Mouse (Mus musculus): ENCODE results near the gene Ccn6. TPM values are rescaled to one million over a fixed set of nuclear protein-coding genes. Genes with fewer than 3 reads are reported as not detected.

Ccn6 gene
- polyA plus RNA-seq, 1 experiment from 2014 or later = 0.31 TPM

DNA sequence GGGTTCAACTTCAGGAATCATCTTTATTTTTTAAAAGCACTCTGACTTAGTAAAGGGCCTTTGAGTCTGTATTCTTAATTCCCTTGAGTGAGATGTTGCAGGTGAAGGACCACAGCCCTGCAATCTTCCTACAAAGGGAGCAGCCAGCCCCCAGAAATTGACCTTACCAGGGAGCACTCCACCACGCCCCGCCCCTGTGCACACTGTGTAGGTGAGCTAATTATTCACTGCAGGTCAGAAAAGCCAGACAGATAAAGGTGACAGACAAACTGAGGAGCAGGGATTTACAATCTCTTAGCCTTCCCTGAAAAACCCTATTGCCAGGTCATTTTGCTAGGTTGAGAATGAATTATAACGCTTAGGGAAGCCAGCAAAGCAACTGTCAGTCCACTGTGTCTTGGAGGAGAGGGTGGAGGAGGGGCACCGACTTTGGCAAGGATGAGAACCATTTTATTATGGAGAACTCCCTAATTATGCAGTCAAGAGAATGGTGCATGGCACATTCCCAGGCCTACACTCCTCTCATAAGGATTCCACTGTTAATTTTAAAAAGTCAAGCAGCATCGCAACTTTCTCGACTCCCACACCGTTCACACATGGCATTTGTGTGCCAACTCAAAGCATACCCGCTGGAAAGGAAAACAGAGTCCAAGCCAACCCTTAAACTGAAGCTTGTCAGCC is 21.4 kb upstream of the Ccn6 start:
- H3K27ac ChIP-seq (ENCODE audit: low read depth, low read length) = no peak overlapping the region

DNA sequence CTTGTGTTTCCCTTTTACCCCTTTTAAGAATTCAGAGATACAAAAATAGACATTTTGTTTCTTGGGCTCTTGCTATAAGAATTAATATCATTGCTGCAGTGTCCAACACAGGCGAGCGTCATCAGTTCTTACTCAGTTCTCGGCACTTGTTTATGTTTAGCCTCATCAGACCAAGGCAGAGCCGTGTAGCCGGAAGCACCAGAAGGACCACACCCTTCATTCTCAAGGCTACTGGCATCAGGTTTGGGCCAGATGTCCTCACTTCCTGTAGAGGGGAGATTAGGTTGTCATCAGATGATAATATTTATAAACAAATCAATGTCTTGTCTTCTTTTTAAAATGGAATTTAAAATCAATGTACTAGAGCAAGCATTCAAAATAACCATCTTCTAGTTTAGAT is 13.4 kb upstream of the Ccn6 start:
- no peaks in the 10 kb centered on the region for H3K27me3 ChIP-seq (ENCODE audit: control insufficient read depth, insufficient read depth, low read length)
- ATAC-seq (ENCODE audit: low FRiP score) (no peak), DNase-seq (ENCODE audit: low spot score) (no peak)
- 88% methylated on average over 5 of the region's 5 CpGs for WGBS
- H3K9ac ChIP-seq (ENCODE audit: low read depth, low read length) = no peak overlapping the region
- peaks cover 5% of the 10 kb centered on the region; the same call in 1 of the 2 replicates for H3K4me1 ChIP-seq (replicated peaks; ENCODE audit: control insufficient read depth, insufficient read depth, low read length)
- H3K4me2 ChIP-seq (replicated peaks; ENCODE audit: low read depth, low read length) = no peak overlapping the region
- H3K27ac ChIP-seq (ENCODE audit: low read depth, low read length) = no peak overlapping the region
- H3K4me3 ChIP-seq (ENCODE audit: low read depth, low read length) = no peak overlapping the region
- H3K36me3 ChIP-seq (ENCODE audit: control insufficient read depth, insufficient read depth, low read length) = no peaks in the 10 kb centered on the region
- H3K9me3 ChIP-seq (ENCODE audit: control insufficient read depth, low read length) = no peaks in the 10 kb centered on the region

More for the DNA sequence above, 21.4 kb upstream of the Ccn6 start:
- WGBS = 88% methylated on average over 8 of the region's 8 CpGs
- Histone ChIP-seq H3K9me3 (ENCODE audit: control insufficient read depth, low read length) (no peaks in the 10 kb centered on the region), H3K9ac (ENCODE audit: low read depth, low read length) (no peak overlapping the region), H3K4me1 (replicated peaks; ENCODE audit: control insufficient read depth, insufficient read depth, low read length) (no peaks in the 10 kb centered on the region), H3K4me2 (replicated peaks; ENCODE audit: low read depth, low read length) (no peak overlapping the region), H3K27me3 (ENCODE audit: control insufficient read depth, insufficient read depth, low read length) (no peaks in the 10 kb centered on the region), H3K36me3 (ENCODE audit: control insufficient read depth, insufficient read depth, low read length) (no peaks in the 10 kb centered on the region), H3K4me3 (ENCODE audit: low read depth, low read length) (no peak overlapping the region)
- ATAC-seq (ENCODE audit: low FRiP score) = no peak
- DNase-seq (ENCODE audit: low spot score) = no peak

DNA sequence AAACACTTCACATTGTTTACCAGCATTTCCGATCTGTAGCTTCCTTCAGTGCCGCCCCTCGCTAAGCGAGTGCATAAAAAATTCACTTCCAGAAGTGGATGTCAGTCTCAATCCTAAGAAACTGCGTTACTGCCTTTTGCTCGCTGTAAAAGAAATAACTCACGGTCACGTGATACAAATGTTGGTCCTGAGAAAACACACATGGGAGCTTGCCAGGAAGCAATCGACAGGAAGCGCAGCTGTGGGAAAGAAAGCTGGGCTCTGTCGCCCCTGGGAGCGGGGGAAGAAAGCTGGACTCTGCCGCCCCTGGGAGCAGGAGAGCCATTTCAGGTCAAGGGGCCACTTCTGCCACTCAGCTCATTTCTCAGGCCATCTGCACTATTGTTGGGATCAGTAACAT is 9.5 kb upstream of the Ccn6 start:
- H3K27me3 ChIP-seq (ENCODE audit: control insufficient read depth, insufficient read depth, low read length) = no peaks in the 10 kb centered on the region
- H3K4me2 ChIP-seq (replicated peaks; ENCODE audit: low read depth, low read length) = no peak overlapping the region
- H3K4me1 ChIP-seq (replicated peaks; ENCODE audit: control insufficient read depth, insufficient read depth, low read length) = peaks cover 5% of the 10 kb centered on the region; the same call in 1 of the 2 replicates
- H3K36me3 ChIP-seq (ENCODE audit: control insufficient read depth, insufficient read depth, low read length) = no peaks in the 10 kb centered on the region
- H3K9ac ChIP-seq (ENCODE audit: low read depth, low read length) = no peak overlapping the region; the same call in 1 of the 2 replicates
- H3K4me3 ChIP-seq (ENCODE audit: low read depth, low read length) = no peak overlapping the region
- peak overlapping the region; percentile 64; the same call in 1 of the 2 replicates for H3K27ac ChIP-seq (ENCODE audit: low read depth, low read length)
- 42% methylated on average over 13 of the region's 13 CpGs for WGBS
- DNase-seq (ENCODE audit: low spot score) (peak; percentile 45), ATAC-seq (ENCODE audit: low FRiP score) (no peak)
- no peaks in the 10 kb centered on the region for H3K9me3 ChIP-seq (ENCODE audit: control insufficient read depth, low read length)

DNA sequence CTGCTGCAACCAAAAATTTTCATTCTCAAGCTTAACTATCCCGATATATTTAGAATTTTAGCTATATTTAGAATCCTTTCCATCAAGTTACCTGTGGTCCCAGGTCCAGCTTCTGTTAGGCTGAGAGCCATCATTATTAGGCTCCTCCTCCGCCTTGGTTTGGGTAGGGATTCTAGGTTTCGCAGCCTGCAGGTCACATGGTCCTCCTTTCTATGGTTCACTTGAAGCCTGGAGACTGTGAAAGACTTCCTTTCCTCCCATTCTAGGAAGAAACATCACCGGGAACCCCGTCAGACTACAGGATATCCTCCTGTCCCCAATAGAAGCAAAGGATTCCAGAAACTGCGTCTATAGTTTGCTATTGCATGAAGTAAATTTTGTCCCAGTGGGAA is 8.9 kb upstream of the Ccn6 start:
- H3K27me3 ChIP-seq (ENCODE audit: control insufficient read depth, insufficient read depth, low read length) = no peaks in the 10 kb centered on the region
- ATAC-seq (ENCODE audit: low FRiP score) = no peak
- H3K4me3 ChIP-seq (ENCODE audit: low read depth, low read length) = no peak overlapping the region
- no peaks in the 10 kb centered on the region for H3K9me3 ChIP-seq (ENCODE audit: control insufficient read depth, low read length)
- peaks cover 5% of the 10 kb centered on the region; the same call in 1 of the 2 replicates for H3K4me1 ChIP-seq (replicated peaks; ENCODE audit: control insufficient read depth, insufficient read depth, low read length)
- DNase-seq (ENCODE audit: low spot score) = peak; percentile 30
- 71% methylated on average over 6 of the region's 6 CpGs for WGBS
- H3K36me3 ChIP-seq (ENCODE audit: control insufficient read depth, insufficient read depth, low read length) = no peaks in the 10 kb centered on the region
- no peak overlapping the region for H3K4me2 ChIP-seq (replicated peaks; ENCODE audit: low read depth, low read length)
- H3K27ac ChIP-seq (ENCODE audit: low read depth, low read length) = peak overlapping the region; percentile 64
- no peak overlapping the region for H3K9ac ChIP-seq (ENCODE audit: low read depth, low read length)

DNA sequence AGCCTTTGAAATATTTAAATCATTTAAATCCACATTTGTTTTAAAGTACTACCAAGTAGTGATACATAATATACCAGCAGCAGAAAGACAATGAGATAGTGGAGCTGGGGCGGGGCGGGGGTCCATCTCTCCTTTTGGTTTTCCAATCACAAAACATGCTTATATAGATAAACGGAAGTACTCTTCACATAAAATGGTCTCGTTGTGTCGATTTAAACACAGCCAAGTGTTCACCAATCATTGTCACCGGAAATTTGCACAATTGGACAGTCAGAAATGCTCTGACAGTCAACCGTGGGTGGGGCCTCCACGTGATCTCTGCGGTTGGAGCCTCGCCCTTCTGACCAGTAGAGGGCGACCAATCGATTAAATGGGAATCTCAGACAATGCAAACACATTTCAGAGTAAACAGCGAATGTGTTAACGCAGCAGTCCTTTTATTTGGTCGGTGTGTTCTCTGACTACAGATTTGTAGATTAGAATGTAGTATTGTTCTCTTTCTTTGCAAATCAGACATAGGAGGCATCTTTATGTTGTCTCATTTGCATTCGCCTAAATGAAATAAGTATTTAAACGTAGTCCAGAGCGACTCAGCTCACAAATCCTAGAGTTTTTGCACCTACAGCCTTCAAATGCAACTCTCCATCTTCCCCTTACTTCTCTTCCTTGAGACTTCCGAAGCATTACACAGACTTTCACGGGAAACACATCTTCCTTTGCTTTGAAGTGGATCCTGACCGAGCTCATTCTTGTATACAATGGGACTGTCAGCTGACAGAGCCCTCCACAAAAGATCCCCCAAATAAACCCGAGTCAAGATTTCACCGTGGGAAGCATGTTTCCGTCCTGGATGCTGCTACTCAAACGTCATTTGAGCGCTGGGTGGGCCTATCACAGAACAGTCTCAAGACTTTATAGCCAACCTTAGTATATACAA is 8.3 kb upstream of the Ccn6 start:
- DNase-seq (ENCODE audit: low spot score) = peak; percentile 94
- H3K9ac ChIP-seq (ENCODE audit: low read depth, low read length) = peak overlapping the region; percentile 44
- peak overlapping the region; percentile 78 for H3K27ac ChIP-seq (ENCODE audit: low read depth, low read length)
- H3K36me3 ChIP-seq (ENCODE audit: control insufficient read depth, insufficient read depth, low read length) = no peaks in the 10 kb centered on the region
- H3K27me3 ChIP-seq (ENCODE audit: control insufficient read depth, insufficient read depth, low read length) = no peaks in the 10 kb centered on the region
- H3K4me3 ChIP-seq (ENCODE audit: low read depth, low read length) = peak overlapping the region; percentile 29
- H3K4me1 ChIP-seq (replicated peaks; ENCODE audit: control insufficient read depth, insufficient read depth, low read length) = peaks cover 5% of the 10 kb centered on the region; the same call in 1 of the 2 replicates
- H3K4me2 ChIP-seq (replicated peaks; ENCODE audit: low read depth, low read length) = peak overlapping the region; percentile 45
- H3K9me3 ChIP-seq (ENCODE audit: control insufficient read depth, low read length) = no peaks in the 10 kb centered on the region
- 11% methylated on average over 26 of the region's 26 CpGs for WGBS
- ATAC-seq (ENCODE audit: low FRiP score) = peak; percentile 82

DNA sequence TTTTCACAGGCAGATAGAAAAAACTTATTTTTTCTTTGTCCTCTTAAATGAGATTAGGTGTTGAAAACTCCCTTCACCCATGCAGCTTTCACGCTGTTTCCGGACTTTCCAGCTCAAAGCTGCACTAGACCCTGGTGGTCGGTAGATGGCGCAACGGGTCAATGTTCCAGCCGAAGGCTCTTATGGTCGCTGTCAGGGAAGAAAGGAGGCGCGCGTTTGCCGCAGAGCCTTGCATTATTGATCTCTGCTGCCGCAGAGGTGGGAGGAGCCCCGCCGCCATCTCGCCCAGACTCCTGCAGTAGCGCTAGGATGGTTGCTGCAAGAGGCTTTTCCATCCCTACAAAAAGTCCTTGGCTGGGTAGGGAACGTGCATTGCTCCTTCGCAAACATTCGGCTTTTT is 7.5 kb upstream of the Ccn6 start:
- ATAC-seq (ENCODE audit: low FRiP score) (peak; percentile 94), DNase-seq (ENCODE audit: low spot score) (peak; percentile 95)
- Histone ChIP-seq H3K4me1 (replicated peaks; ENCODE audit: control insufficient read depth, insufficient read depth, low read length) (peaks cover 5% of the 10 kb centered on the region; the same call in 1 of the 2 replicates), H3K9me3 (ENCODE audit: control insufficient read depth, low read length) (no peaks in the 10 kb centered on the region), H3K27me3 (ENCODE audit: control insufficient read depth, insufficient read depth, low read length) (no peaks in the 10 kb centered on the region), H3K4me2 (replicated peaks; ENCODE audit: low read depth, low read length) (peak overlapping the region; percentile 45), H3K4me3 (ENCODE audit: low read depth, low read length) (peak overlapping the region; percentile 29), H3K27ac (ENCODE audit: low read depth, low read length) (peak overlapping the region; percentile 78), H3K9ac (ENCODE audit: low read depth, low read length) (peak overlapping the region; percentile 21), H3K36me3 (ENCODE audit: control insufficient read depth, insufficient read depth, low read length) (no peaks in the 10 kb centered on the region)
- under 1% methylated on average over 19 of the region's 19 CpGs for WGBS

DNA sequence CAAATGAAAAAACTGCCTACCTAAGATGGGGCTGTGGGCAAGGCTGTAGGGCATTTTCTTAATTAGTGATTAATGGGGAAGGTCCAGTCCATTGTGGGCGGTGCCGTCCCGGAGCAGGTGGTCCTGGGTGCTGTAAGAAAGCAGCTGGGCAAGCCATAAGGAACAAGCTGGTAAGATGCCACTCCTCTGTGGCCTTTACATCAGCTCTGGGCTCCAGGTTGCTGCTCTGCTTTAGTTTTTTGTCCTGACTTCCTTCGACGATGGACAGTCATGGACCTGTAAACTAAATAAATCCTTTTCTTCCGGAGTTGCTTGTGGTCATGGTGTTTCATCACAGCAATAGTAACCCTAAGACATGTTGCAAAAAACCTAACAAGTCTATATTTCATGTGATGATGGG is 7.1 kb upstream of the Ccn6 start:
- Histone ChIP-seq H3K4me1 (replicated peaks; ENCODE audit: control insufficient read depth, insufficient read depth, low read length) (peaks cover 5% of the 10 kb centered on the region; the same call in 1 of the 2 replicates), H3K9ac (ENCODE audit: low read depth, low read length) (no peak overlapping the region), H3K27me3 (ENCODE audit: control insufficient read depth, insufficient read depth, low read length) (no peaks in the 10 kb centered on the region), H3K27ac (ENCODE audit: low read depth, low read length) (no peak overlapping the region), H3K4me2 (replicated peaks; ENCODE audit: low read depth, low read length) (no peak overlapping the region), H3K9me3 (ENCODE audit: control insufficient read depth, low read length) (no peaks in the 10 kb centered on the region), H3K36me3 (ENCODE audit: control insufficient read depth, insufficient read depth, low read length) (no peaks in the 10 kb centered on the region), H3K4me3 (ENCODE audit: low read depth, low read length) (no peak overlapping the region)
- ATAC-seq (ENCODE audit: low FRiP score) (peak; percentile 26), DNase-seq (ENCODE audit: low spot score) (peak; percentile 27)
- WGBS = 11% methylated on average over 6 of the region's 6 CpGs

DNA sequence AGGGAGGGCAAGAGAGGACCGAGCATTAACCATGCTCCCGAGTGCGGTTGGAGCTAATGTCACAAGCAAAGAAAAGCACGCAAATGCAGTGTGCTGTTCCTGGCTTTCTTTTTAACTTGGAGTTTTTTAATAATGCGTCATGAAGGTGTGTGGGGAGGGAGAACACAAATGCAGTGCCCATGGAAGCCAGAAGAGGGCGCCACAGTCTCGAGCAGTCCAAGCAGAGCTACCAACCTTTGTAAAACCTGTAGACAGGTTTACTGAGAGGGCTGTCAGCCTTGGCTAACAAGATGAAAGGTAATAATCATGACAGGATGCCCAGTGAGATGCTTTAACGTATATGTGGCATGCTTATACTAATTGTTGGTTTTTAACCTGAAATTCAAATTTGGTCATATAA is 6.6 kb upstream of the Ccn6 start:
- no peaks in the 10 kb centered on the region for H3K27me3 ChIP-seq (ENCODE audit: control insufficient read depth, insufficient read depth, low read length)
- H3K9ac ChIP-seq (ENCODE audit: low read depth, low read length) = no peak overlapping the region
- no peaks in the 10 kb centered on the region for H3K36me3 ChIP-seq (ENCODE audit: control insufficient read depth, insufficient read depth, low read length)
- no peak overlapping the region for H3K4me3 ChIP-seq (ENCODE audit: low read depth, low read length)
- H3K9me3 ChIP-seq (ENCODE audit: control insufficient read depth, low read length) = no peaks in the 10 kb centered on the region
- ATAC-seq (ENCODE audit: low FRiP score) (no peak), DNase-seq (ENCODE audit: low spot score) (peak; percentile 83)
- H3K4me1 ChIP-seq (replicated peaks; ENCODE audit: control insufficient read depth, insufficient read depth, low read length) = peaks cover 5% of the 10 kb centered on the region; the same call in 1 of the 2 replicates
- H3K27ac ChIP-seq (ENCODE audit: low read depth, low read length) = no peak overlapping the region
- H3K4me2 ChIP-seq (replicated peaks; ENCODE audit: low read depth, low read length) = no peak overlapping the region
- WGBS = 12% methylated on average over 8 of the region's 8 CpGs

Data from hindbrain, embryonic 11.5 days (tissue).